Mouse (Mus musculus) hindbrain, embryonic 16.5 days (tissue): ENCODE results near the gene Pgbd5. TPM values are rescaled to one million over a fixed set of nuclear protein-coding genes. Genes with fewer than 3 reads are reported as not detected.
A peak's percentile ranks its signal among the peaks of the same experiment; 100 is the strongest.

Experiments
- ATAC-seq: fragments of 200-750 bp; cut with Nextera tagmentation; 2 replicates; pipeline ENCODE4 v1.8.0; 2017; ENCODE audit warnings: moderate TSS enrichment, moderate library complexity
- H3K27ac ChIP-seq: fragments of 300-500 bp; sonication (generic); 2 replicates; pipeline ENCODE4 v1.5.1; 2014; ENCODE audit warnings: low read depth, mild to moderate bottlenecking, control low read depth, low read length, moderate library complexity
- H3K27me3 ChIP-seq: fragments of 300-500 bp; sonication (generic); replicated peaks from 2 replicates; pipeline ENCODE4 v1.6.1; 2014; ENCODE audit warnings: low read length; ENCODE audit not compliant: control insufficient read depth, insufficient read depth
- H3K36me3 ChIP-seq: fragments of 300-500 bp; sonication (generic); 2 replicates; pipeline ENCODE4 v1.6.1; 2014; ENCODE audit warnings: mild to moderate bottlenecking, low read length, moderate library complexity, mixed read lengths; ENCODE audit not compliant: control insufficient read depth, insufficient read depth
- H3K4me1 ChIP-seq: fragments of 300-500 bp; sonication (generic); 2 replicates; pipeline ENCODE4 v1.6.1; 2014; ENCODE audit warnings: low read depth, low read length; ENCODE audit not compliant: control insufficient read depth, insufficient read depth
- H3K4me2 ChIP-seq: fragments of 300-500 bp; sonication (generic); 2 replicates; pipeline ENCODE4 v1.6.1; 2014; ENCODE audit warnings: mild to moderate bottlenecking, low read length, control low read depth, moderate library complexity
- H3K4me3 ChIP-seq: fragments of 300-500 bp; sonication (generic); 2 replicates; pipeline ENCODE4 v1.5.1; 2014; ENCODE audit warnings: mild to moderate bottlenecking, low read length, control low read depth, moderate library complexity
- H3K9ac ChIP-seq: fragments of 300-500 bp; sonication (generic); 2 replicates; pipeline ENCODE4 v1.6.1; 2014; ENCODE audit warnings: low read depth, mild to moderate bottlenecking, control low read depth, low read length, moderate library complexity
- H3K9me3 ChIP-seq: fragments of 300-500 bp; sonication (generic); 2 replicates; pipeline ENCODE4 v1.6.1; 2014; ENCODE audit warnings: mild to moderate bottlenecking, low read length, moderate library complexity; ENCODE audit not compliant: control insufficient read depth
- WGBS: fragments of 180-500 bp; shearing (Covaris S2); extraction: QIAGEN DNeasy Blood & Tissue Kit; methylation state at CpG from one replicate; pipeline ENCODE4 v1.1.7; 2014; 5-methylcytosine and 5-hydroxymethylcytosine counted together
- polyA plus RNA-seq: library from polyadenylated mRNA; unstranded; fragments of >200 nt; fragmentation: Nextera tagmentation; extraction: Ambion mirVana; gene quantifications from 2 replicates; pipeline ENCODE4 v1.2.1, GENCODE M21; 2015

Gene Pgbd5
- polyA plus RNA-seq, 1 experiment from 2014 or later = 13.6 TPM

- Histone ChIP-seq H3K4me1 (no peaks in the 10 kb centered on the region), H3K4me3 (no peak overlapping the region), H3K4me2 (no peak overlapping the region), H3K36me3 (peaks cover 7% of the 10 kb centered on the region; the same call in 1 of the 2 replicates), H3K9me3 (no peaks in the 10 kb centered on the region), H3K27ac (no peak overlapping the region), H3K9ac (no peak overlapping the region), H3K27me3 (no peaks in the 10 kb centered on the region)
- 43% methylated on average over 1 of the region's 1 CpGs for WGBS
- no peak for ATAC-seq
Measured at GRCm38 (mm10) chr8:124348087-124348486, 91.4 kb downstream of the Pgbd5 start.

DNA sequence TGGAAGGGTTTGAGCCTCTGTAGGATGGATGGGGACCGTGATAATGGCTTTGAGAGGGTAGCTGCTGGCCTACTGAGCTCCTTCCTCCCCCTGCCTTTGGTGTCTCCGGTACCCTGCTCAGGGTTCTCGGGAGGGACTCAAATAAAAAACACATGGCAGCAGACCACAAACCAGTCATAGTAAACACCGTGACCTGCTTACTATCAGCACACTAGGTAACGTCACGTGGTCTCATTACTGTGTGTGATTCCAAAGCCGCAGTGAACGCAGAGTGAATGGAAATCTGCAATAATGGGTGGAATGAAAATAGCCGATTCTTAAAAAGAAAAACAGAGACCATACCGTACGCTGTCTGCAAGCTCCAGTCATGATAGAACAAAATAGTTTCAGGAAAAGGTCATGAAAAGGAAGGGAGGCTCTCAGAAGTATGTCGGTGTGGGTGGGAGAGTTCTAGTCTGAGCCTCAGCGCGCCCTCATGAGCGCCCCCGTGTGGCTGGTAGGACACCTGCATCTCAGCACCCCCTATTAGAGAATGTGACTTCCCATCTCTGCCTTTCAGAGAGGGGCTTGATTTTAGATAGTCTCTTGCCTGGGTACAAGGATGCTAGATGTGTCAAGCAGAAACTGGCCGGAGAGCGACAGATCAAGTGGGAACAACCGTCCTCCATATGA is 92.5 kb downstream of the Pgbd5 start:
- Histone ChIP-seq H3K4me1 (no peaks in the 10 kb centered on the region), H3K4me3 (no peak overlapping the region), H3K9ac (no peak overlapping the region), H3K27me3 (no peaks in the 10 kb centered on the region), H3K36me3 (peaks cover 7% of the 10 kb centered on the region; the same call in 1 of the 2 replicates), H3K4me2 (no peak overlapping the region), H3K27ac (no peak overlapping the region), H3K9me3 (no peaks in the 10 kb centered on the region)
- WGBS = 45% methylated on average over 19 of the region's 19 CpGs
- peak; percentile 70 for ATAC-seq

GRCm38 (mm10) chr8:124345098-124345497 is 94.4 kb downstream of the Pgbd5 start:
- Histone ChIP-seq H3K27ac (no peak overlapping the region), H3K36me3 (peaks cover 9% of the 10 kb centered on the region; the same call in 1 of the 2 replicates), H3K27me3 (no peaks in the 10 kb centered on the region), H3K4me1 (peaks cover 5% of the 10 kb centered on the region), H3K9ac (no peak overlapping the region), H3K4me3 (no peak overlapping the region), H3K9me3 (no peaks in the 10 kb centered on the region), H3K4me2 (no peak overlapping the region)
- ATAC-seq = no peak
- WGBS = 75% methylated on average over 10 of the region's 10 CpGs

- Histone ChIP-seq H3K36me3 (peaks cover 10% of the 10 kb centered on the region; the same call in 1 of the 2 replicates), H3K9ac (no peak overlapping the region), H3K4me2 (no peak overlapping the region), H3K27me3 (no peaks in the 10 kb centered on the region), H3K4me3 (no peak overlapping the region), H3K9me3 (no peaks in the 10 kb centered on the region), H3K27ac (no peak overlapping the region), H3K4me1 (peaks cover 6% of the 10 kb centered on the region)
- 80% methylated on average over 12 of the region's 12 CpGs for WGBS
- ATAC-seq = no peak
Measured at GRCm38 (mm10) chr8:124343991-124344390, 95.5 kb downstream of the Pgbd5 start.

DNA sequence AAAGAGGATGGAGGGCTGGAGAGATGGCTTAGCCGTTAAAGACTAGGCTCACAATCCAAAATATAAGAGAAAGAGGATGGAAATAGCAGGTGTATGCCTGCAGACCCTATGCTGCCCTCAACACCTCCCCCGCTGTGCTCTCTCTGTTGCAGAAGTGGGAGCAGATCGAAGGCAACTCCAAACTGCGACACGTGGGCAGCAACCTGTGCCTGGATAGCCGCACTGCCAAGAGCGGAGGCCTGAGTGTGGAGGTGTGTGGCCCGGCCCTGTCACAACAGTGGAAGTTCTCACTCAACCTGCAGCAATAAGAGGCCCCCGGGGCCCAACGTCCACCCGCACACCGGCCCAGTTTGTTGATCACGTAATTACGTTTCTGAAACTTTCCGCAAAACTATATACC is 96.3 kb downstream of the Pgbd5 start:
- no peak overlapping the region for H3K4me3 ChIP-seq
- 95% methylated on average over 15 of the region's 15 CpGs for WGBS
- H3K9me3 ChIP-seq = no peaks in the 10 kb centered on the region
- no peaks in the 10 kb centered on the region for H3K27me3 ChIP-seq
- H3K36me3 ChIP-seq = peaks cover 18% of the 10 kb centered on the region
- no peak for ATAC-seq
- H3K4me2 ChIP-seq = no peak overlapping the region
- H3K9ac ChIP-seq = no peak overlapping the region
- peaks cover 6% of the 10 kb centered on the region for H3K4me1 ChIP-seq
- H3K27ac ChIP-seq = no peak overlapping the region

DNA sequence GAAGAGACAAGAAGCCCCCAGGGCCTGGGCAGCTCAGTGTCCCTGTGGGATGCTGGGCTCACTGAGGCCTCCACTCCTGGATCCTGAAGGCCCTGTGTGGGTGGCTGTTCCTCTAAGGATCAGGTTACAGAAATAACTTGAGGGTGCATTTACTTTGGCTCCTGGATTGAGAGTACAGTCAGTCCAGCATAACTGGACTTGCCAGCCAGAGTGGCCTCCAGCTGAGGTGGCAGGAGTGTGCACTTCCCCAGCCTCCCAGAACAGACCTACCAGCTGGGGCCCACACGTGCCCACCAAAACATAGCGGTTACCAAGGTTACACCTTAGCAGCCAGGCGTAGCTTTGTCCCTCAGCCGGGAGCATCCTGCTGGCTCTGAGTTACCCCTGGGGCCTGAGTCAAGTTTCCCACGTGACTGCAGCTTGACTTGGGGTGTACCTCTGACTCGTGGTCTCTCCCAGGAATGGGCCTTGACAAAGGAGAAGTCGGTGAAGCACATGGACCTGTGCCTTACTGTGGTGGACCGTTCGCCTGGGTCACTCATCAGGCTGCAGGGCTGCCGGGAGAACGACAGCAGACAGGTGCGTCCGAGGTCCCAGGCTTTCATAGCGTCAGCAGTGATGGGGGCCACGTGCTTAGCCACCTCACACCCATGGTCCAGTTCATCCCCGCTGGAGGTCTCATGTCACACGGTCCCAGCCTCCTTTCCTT is 98.9 kb downstream of the Pgbd5 start:
- no peak overlapping the region for H3K9ac ChIP-seq
- peaks cover 35% of the 10 kb centered on the region for H3K36me3 ChIP-seq
- peaks cover 6% of the 10 kb centered on the region for H3K4me1 ChIP-seq
- H3K9me3 ChIP-seq = no peaks in the 10 kb centered on the region
- H3K27ac ChIP-seq = no peak overlapping the region; the same call in 1 of the 2 replicates
- peak; percentile 79 for ATAC-seq
- WGBS = 54% methylated on average over 17 of the region's 17 CpGs
- no peak overlapping the region for H3K4me2 ChIP-seq
- H3K4me3 ChIP-seq = no peak overlapping the region
- no peaks in the 10 kb centered on the region for H3K27me3 ChIP-seq

DNA sequence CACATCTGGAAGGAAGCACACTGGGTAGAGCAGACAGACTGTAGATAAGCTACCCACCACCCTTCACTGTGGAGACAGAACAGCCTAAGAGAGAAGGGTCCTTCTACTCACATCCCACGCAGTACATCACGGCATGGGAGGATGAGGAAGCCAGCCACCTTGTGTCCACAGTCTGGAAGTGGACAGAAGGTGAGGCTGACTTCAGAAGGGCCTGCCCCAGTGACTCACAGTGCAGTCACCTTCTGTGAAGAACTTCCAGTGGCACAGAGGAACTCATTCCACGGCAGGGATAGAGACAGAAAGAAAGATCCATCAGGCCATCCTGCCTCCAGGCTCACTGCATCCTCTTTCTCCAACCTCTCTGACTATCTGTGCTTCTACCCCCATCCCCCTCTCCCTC is 99.7 kb downstream of the Pgbd5 start:
- Histone ChIP-seq H3K9me3 (no peaks in the 10 kb centered on the region), H3K4me3 (no peak overlapping the region), H3K27me3 (no peaks in the 10 kb centered on the region), H3K4me1 (peaks cover 6% of the 10 kb centered on the region), H3K9ac (no peak overlapping the region), H3K27ac (no peak overlapping the region), H3K4me2 (no peak overlapping the region), H3K36me3 (peaks cover 40% of the 10 kb centered on the region)
- no peak for ATAC-seq
- 85% methylated on average over 3 of the region's 3 CpGs for WGBS

GRCm38 (mm10) chr8:124336302-124336701 is 103.2 kb downstream of the Pgbd5 start:
- Histone ChIP-seq H3K27ac (no peak overlapping the region), H3K9ac (no peak overlapping the region), H3K36me3 (peaks cover 45% of the 10 kb centered on the region), H3K4me3 (no peak overlapping the region), H3K27me3 (no peaks in the 10 kb centered on the region), H3K9me3 (no peaks in the 10 kb centered on the region), H3K4me2 (no peak overlapping the region), H3K4me1 (peaks cover 6% of the 10 kb centered on the region)
- ATAC-seq = no peak
- 94% methylated on average over 13 of the region's 13 CpGs for WGBS

DNA sequence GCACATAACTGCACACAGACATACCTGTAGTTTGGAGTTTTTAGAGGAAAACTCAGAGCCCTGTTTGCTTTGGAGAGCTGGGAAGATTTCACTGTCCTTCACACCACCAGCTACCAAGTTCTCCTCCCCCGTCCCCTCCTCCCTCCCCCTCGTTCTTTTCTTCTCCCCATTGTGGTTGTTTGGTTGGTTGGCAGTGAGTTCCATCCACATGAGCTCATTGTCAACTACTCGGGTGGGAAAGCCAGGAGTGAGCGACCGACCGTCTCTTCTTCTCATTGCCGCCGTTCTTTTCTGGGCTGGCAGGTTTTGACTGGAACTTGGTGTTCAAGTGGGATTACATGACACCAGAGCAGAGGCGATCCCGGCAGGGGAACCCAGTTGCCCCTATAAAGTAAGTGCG is 107.8 kb downstream of the Pgbd5 start:
- Histone ChIP-seq H3K27ac (no peak overlapping the region), H3K36me3 (peaks cover 30% of the 10 kb centered on the region), H3K4me3 (no peak overlapping the region), H3K4me2 (no peak overlapping the region), H3K27me3 (no peaks in the 10 kb centered on the region), H3K9ac (no peak overlapping the region), H3K4me1 (no peaks in the 10 kb centered on the region), H3K9me3 (no peaks in the 10 kb centered on the region)
- WGBS = 58% methylated on average over 11 of the region's 11 CpGs
- ATAC-seq = no peak
